Mouse (Mus musculus) liver, postnatal 0 days (tissue): ENCODE data around the gene Ip6k1. TPM values are rescaled to one million over a fixed set of nuclear protein-coding genes. Genes with fewer than 3 reads are reported as not detected.
A peak's percentile ranks its signal among the peaks of the same experiment; 100 is the strongest.

Source experiments
- ATAC-seq: fragments of 200-750 bp; cut with Nextera tagmentation; 2 replicates; pipeline ENCODE4 v1.8.0; 2017; ENCODE audit warnings: mild to moderate bottlenecking, moderate library complexity
- DNase-seq: peaks from one replicate; pipeline ENCODE4 v3.0.0-alpha.2; 2016
- H3K27ac ChIP-seq: fragments of 300-500 bp; sonication (generic); 2 replicates; pipeline ENCODE4 v1.5.1; 2014; ENCODE audit warnings: antibody characterized with exemption, moderate library complexity, mild to moderate bottlenecking, low read depth
- H3K27me3 ChIP-seq: fragments of 300-500 bp; sonication (generic); 2 replicates; pipeline ENCODE4 v1.6.1; 2014; ENCODE audit warnings: low read length, control low read depth, mixed read lengths; ENCODE audit not compliant: insufficient read depth
- H3K36me3 ChIP-seq: fragments of 300-500 bp; sonication (generic); replicated peaks from 2 replicates; pipeline ENCODE4 v1.6.1; 2014; ENCODE audit warnings: mild to moderate bottlenecking, control low read depth, low read length, moderate library complexity, mixed read lengths; ENCODE audit not compliant: insufficient read depth
- H3K4me1 ChIP-seq: fragments of 300-500 bp; sonication (generic); 2 replicates; pipeline ENCODE4 v1.6.1; 2014; ENCODE audit warnings: antibody characterized with exemption, mild to moderate bottlenecking, control low read depth; ENCODE audit not compliant: insufficient read depth
- H3K4me2 ChIP-seq: fragments of 300-500 bp; sonication (generic); 2 replicates; pipeline ENCODE4 v1.6.1; 2014; ENCODE audit warnings: low read depth, mild to moderate bottlenecking, low read length, moderate library complexity, mixed read lengths
- H3K4me3 ChIP-seq: fragments of 300-500 bp; sonication (generic); 2 replicates; pipeline ENCODE4 v1.5.1; 2014; ENCODE audit warnings: low read depth, low read length
- H3K9ac ChIP-seq: fragments of 300-500 bp; sonication (generic); replicated peaks from 2 replicates; pipeline ENCODE4 v1.6.1; 2014; ENCODE audit warnings: mild to moderate bottlenecking, moderate library complexity
- H3K9me3 ChIP-seq: fragments of 300-500 bp; sonication (generic); 2 replicates; pipeline ENCODE4 v1.6.1; 2016; ENCODE audit warnings: mild to moderate bottlenecking, control low read depth, low read length, mixed read lengths
- CTCF ChIP-seq: sonication (generic); IDR thresholded peaks from 2 replicates; pipeline ENCODE4 v1.5.1; 2016; ENCODE audit warnings: antibody characterized with exemption, low read depth
- EP300 ChIP-seq: IDR thresholded peaks from 2 replicates; pipeline ENCODE4 v1.6.1; 2016; ENCODE audit warnings: antibody characterized with exemption, low read depth, mild to moderate bottlenecking
- WGBS: fragments of 180-500 bp; shearing (Covaris S2); extraction: QIAGEN DNeasy Blood & Tissue Kit; methylation state at CpG from one replicate; pipeline ENCODE4 v1.1.7; 2014; ENCODE audit not compliant: insufficient replicate concordance; 5-methylcytosine and 5-hydroxymethylcytosine counted together
- polyA plus RNA-seq: library from polyadenylated mRNA; unstranded; fragments of >200 nt; fragmentation: Nextera tagmentation; extraction: Ambion mirVana; gene quantifications from 2 replicates; pipeline ENCODE4 v1.2.1, GENCODE M21; 2015

The Ip6k1 gene
- polyA plus RNA-seq, 1 experiment from 2014 or later, result 19.8 TPM

DNA sequence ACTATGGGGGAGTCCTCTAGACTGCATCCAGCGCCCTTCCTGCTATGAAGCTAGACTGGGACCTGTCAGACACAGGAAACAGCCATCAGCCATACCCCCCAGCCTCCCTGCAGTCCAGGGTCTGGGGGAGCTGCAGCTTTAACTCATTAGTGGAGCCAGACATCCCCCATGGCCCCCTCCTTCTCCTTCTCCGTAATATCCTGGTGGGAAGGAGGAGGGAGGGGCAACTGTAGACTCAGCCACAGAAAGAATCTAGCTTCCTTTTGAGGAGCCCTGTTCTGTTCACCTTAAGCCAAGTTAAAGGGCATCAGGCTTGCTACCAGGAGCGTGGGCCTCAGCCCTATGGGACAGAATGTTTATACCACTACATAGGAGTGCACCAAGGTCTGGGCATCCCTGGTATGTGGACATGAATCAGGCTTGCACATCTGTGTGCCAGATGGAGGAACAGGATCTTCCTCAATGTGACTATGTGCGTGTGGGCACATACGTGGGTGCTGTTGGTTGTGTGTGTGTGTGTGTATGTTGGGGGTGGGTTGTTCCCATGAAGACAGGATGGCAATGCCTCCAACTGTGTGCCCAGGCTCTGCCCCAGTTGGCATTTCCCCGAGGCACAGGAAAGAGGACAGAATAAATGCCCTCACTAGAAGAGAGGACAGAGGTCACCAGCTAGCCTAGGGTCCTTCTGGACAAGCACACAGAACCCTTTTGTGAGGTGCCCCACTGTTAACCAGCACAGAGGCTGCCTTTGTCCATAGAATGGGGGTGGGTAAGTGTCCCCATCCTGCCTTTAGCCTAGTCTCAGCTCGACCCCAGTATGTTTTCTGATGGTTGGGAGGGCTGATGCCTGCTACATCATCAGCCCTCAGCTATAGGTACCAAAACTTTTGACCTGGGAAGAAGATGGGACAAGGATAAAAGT is 20.4 kb upstream of the Ip6k1 start:
- Histone ChIP-seq H3K36me3 (peaks cover 69% of the 10 kb centered on the region), H3K27ac (peak overlapping the region; percentile 95), H3K9me3 (no peaks in the 10 kb centered on the region), H3K27me3 (no peaks in the 10 kb centered on the region), H3K9ac (peak overlapping the region; percentile 83), H3K4me2 (peak overlapping the region; percentile 87), H3K4me1 (peaks cover 70% of the 10 kb centered on the region), H3K4me3 (peak overlapping the region; percentile 63)
- TF ChIP-seq EP300 (no peak), CTCF (no peak)
- no peak for ATAC-seq
- DNase-seq, result no peak
- WGBS, result 37% methylated on average over 7 of the region's 7 CpGs

GRCm38 (mm10) chr9:107982681-107983346 is 19.5 kb upstream of the Ip6k1 start, which contains the start of gene Gm20661:
Gm20661 (plus strand) TSS chr9:107983058.
- no peaks in the 10 kb centered on the region for H3K27me3 ChIP-seq
- peak within 1 kb of the TSS; percentile 95 for H3K27ac ChIP-seq
- TF ChIP-seq CTCF (no peak), EP300 (peak; percentile 94)
- ATAC-seq, result peak; percentile 73
- peaks cover 64% of the 10 kb centered on the region for H3K4me1 ChIP-seq
- peak within 1 kb of the TSS; percentile 63 for H3K4me3 ChIP-seq
- H3K9ac ChIP-seq, result peak within 1 kb of the TSS; percentile 83
- peak; percentile 85 for DNase-seq
- peak within 1 kb of the TSS; percentile 87 for H3K4me2 ChIP-seq
- H3K36me3 ChIP-seq, result peaks cover 60% of the 10 kb centered on the region
- WGBS, result 16% methylated on average over 14 of the region's 14 CpGs
- H3K9me3 ChIP-seq, result no peaks in the 10 kb centered on the region

GRCm38 (mm10) chr9:107983421-107983890 is 18.8 kb upstream of the Ip6k1 start:
- DNase-seq, result peak; percentile 77
- Histone ChIP-seq H3K9me3 (no peaks in the 10 kb centered on the region), H3K27ac (peak overlapping the region; percentile 95), H3K4me1 (peaks cover 59% of the 10 kb centered on the region), H3K4me2 (peak overlapping the region; percentile 87), H3K27me3 (no peaks in the 10 kb centered on the region), H3K36me3 (peaks cover 54% of the 10 kb centered on the region), H3K9ac (peak overlapping the region; percentile 83), H3K4me3 (peak overlapping the region; percentile 63)
- 19% methylated on average over 4 of the region's 4 CpGs for WGBS
- TF ChIP-seq CTCF (no peak), EP300 (no peak)
- no peak for ATAC-seq

GRCm38 (mm10) chr9:107984052-107984753 is 18.1 kb upstream of the Ip6k1 start:
- no peaks in the 10 kb centered on the region for H3K9me3 ChIP-seq
- peaks cover 47% of the 10 kb centered on the region for H3K36me3 ChIP-seq
- 37% methylated on average over 19 of the region's 19 CpGs for WGBS
- ATAC-seq (no peak), DNase-seq (peak; percentile 33)
- H3K4me3 ChIP-seq, result peak overlapping the region; percentile 63
- peaks cover 57% of the 10 kb centered on the region for H3K4me1 ChIP-seq
- H3K27me3 ChIP-seq, result no peaks in the 10 kb centered on the region
- H3K9ac ChIP-seq, result peak overlapping the region; percentile 83
- H3K27ac ChIP-seq, result peak overlapping the region; percentile 95
- peak overlapping the region; percentile 87 for H3K4me2 ChIP-seq
- no peak for TF ChIP-seq EP300
- TF ChIP-seq CTCF, result no peak

GRCm38 (mm10) chr9:107984754-107985055 is 17.6 kb upstream of the Ip6k1 start:
- 29% methylated on average over 9 of the region's 9 CpGs for WGBS
- Histone ChIP-seq H3K27ac (peak overlapping the region; percentile 95), H3K9me3 (no peaks in the 10 kb centered on the region), H3K4me1 (peaks cover 57% of the 10 kb centered on the region), H3K4me3 (peak overlapping the region; percentile 63), H3K36me3 (peaks cover 42% of the 10 kb centered on the region), H3K4me2 (peak overlapping the region; percentile 87), H3K27me3 (no peaks in the 10 kb centered on the region), H3K9ac (peak overlapping the region; percentile 83)
- ATAC-seq, result no peak
- DNase-seq, result no peak
- TF ChIP-seq CTCF, result no peak
- TF ChIP-seq EP300, result no peak
